Mouse (Mus musculus): ENCODE results near the gene Cers6.

GRCm38 (mm10) chr2:69104511-69105145 is 243.4 kb downstream of the Cers6 start:
- no peak for TF ChIP-seq CTCF (IDR thresholded peaks at IDR 0.05; ENCODE audit: insufficient read depth, low read depth, low read length)
- TF ChIP-seq POLR2A (IDR thresholded peaks at IDR 0.05; ENCODE audit: insufficient read depth, low read depth, low read length): no peak

Data from olfactory bulb, adult 2 months (tissue).